Mouse (Mus musculus) heart, adult 2 months (tissue): ENCODE results near the gene Cyp4f37. TPM values are rescaled to one million over a fixed set of nuclear protein-coding genes. Genes with fewer than 3 reads are reported as not detected.

Experiments used
- DNase-seq, 2 experiments: peaks; one replicate each; pipeline ENCODE4 v3.0.0; 2021
- H3K27ac ChIP-seq: fragments of 200-600 bp; 2 replicates; pipeline ENCODE4 v1.8.1; 2022
- H3K27me3 ChIP-seq: fragments of 200-500 bp; 2 replicates; pipeline ENCODE4 v1.6.1; 2012; ENCODE audit warnings: mild to moderate bottlenecking, low read length, inconsistent platforms, mixed read lengths; ENCODE audit not compliant: control insufficient read depth, insufficient read depth
- H3K36me3 ChIP-seq: fragments of 200-500 bp; 2 replicates; pipeline ENCODE4 v1.6.1; 2012; ENCODE audit warnings: low read length, inconsistent platforms; ENCODE audit not compliant: control insufficient read depth, insufficient read depth
- H3K4me1 ChIP-seq: fragments of 200-500 bp; 2 replicates; pipeline ENCODE4 v1.6.1; 2011; ENCODE audit warnings: low read length; ENCODE audit not compliant: control insufficient read depth, insufficient read depth
- H3K4me3 ChIP-seq: fragments of 200-600 bp; 2 replicates; pipeline ENCODE4 v1.8.1; 2022
- H3K79me2 ChIP-seq: fragments of 200-500 bp; replicated peaks from 2 replicates; pipeline ENCODE4 v1.6.1; 2012; ENCODE audit warnings: mild to moderate bottlenecking, inconsistent platforms, low read length, moderate library complexity, mixed read lengths; ENCODE audit not compliant: control insufficient read depth, insufficient read depth
- H3K9ac ChIP-seq: fragments of 200-500 bp; 2 replicates; pipeline ENCODE4 v1.6.1; 2012; ENCODE audit warnings: low read depth, mild to moderate bottlenecking, control low read depth, inconsistent platforms, low read length, mixed read lengths
- CTCF ChIP-seq: fragments of 200-600 bp; IDR thresholded peaks from 2 replicates; pipeline ENCODE4 v1.8.1; 2022; ENCODE audit warnings: antibody characterized with exemption, mild to moderate bottlenecking, moderate library complexity
- EP300 ChIP-seq: fragments of 200-500 bp; IDR thresholded peaks from 2 replicates; pipeline ENCODE4 v1.6.1; 2011; ENCODE audit warnings: low read depth, low read length, control low read depth; ENCODE audit not compliant: insufficient read depth
- POLR2A ChIP-seq: fragments of 200-500 bp; IDR thresholded peaks from 2 replicates; pipeline ENCODE4 v1.6.1; 2011; ENCODE audit warnings: mild to moderate bottlenecking, low read depth, low read length, control low read depth; ENCODE audit not compliant: insufficient read depth
- WGBS: fragments of 180-500 bp; shearing (Covaris S2); methylation state at CpG from one replicate; pipeline ENCODE4 v1.1.7; 2018; 5-methylcytosine and 5-hydroxymethylcytosine counted together
- intact Hi-C: fragments of 180-260 bp; cut with DNase I; formaldehyde crosslinking; loops from one replicate; pipeline ENCODE4 v1.15.1; 2025
- polyA plus RNA-seq: library from polyadenylated mRNA; depleted of rRNA; stranded (reverse); fragments of >200 nt; gene quantifications from 2 replicates; pipeline ENCODE4 v1.2.3, GENCODE M21; 2012
- total RNA-seq, 2 experiments: library from RNA; stranded (reverse); gene quantifications; 2 replicates each; pipeline ENCODE4 v1.2.3; 2021

Gene Cyp4f37
- total and polyA plus RNA-seq, 3 experiments, result not detected

- no peaks in the 10 kb centered on the region for H3K4me1 ChIP-seq
- H3K9ac ChIP-seq, result no peak overlapping the region
- WGBS, result 46% methylated on average over 3 of the region's 3 CpGs
- DNase-seq, result no peak
- no peaks in the 10 kb centered on the region for H3K79me2 ChIP-seq
- no peaks in the 10 kb centered on the region for H3K27me3 ChIP-seq
- no peaks in the 10 kb centered on the region for H3K36me3 ChIP-seq
- H3K27ac ChIP-seq, result no peak overlapping the region
- TF ChIP-seq CTCF (no peak), EP300 (no peak), POLR2A (no peak)
- intact Hi-C loops, result loop anchor here (5.0 kb wide), 1 partner anchor 316 kb away; no protein-coding TSS in a partner anchor
- no peak overlapping the region for H3K4me3 ChIP-seq
These were observed 15.2 kb downstream of the Cyp4f37 start for GRCm38 (mm10) chr17:32636341-32636740.

GRCm38 (mm10) chr17:32637151-32637550 is 16.0 kb downstream of the Cyp4f37 start:
- no peak for TF ChIP-seq POLR2A
- no peak for TF ChIP-seq CTCF
- TF ChIP-seq EP300, result no peak
- H3K4me1 ChIP-seq, result no peaks in the 10 kb centered on the region
- no peak overlapping the region for H3K27ac ChIP-seq
- H3K27me3 ChIP-seq, result no peaks in the 10 kb centered on the region
- WGBS, result 76% methylated on average over 2 of the region's 2 CpGs
- no peaks in the 10 kb centered on the region for H3K36me3 ChIP-seq
- no peak for DNase-seq
- no peaks in the 10 kb centered on the region for H3K79me2 ChIP-seq
- intact Hi-C loops, result loop anchor here (5.0 kb wide), 1 partner anchor 315 kb away; no protein-coding TSS in a partner anchor
- H3K4me3 ChIP-seq, result no peak overlapping the region
- no peak overlapping the region for H3K9ac ChIP-seq

GRCm38 (mm10) chr17:32646631-32647030 is 25.5 kb downstream of the Cyp4f37 start:
- DNase-seq, result no peak
- 78% methylated on average over 4 of the region's 4 CpGs for WGBS

GRCm38 (mm10) chr17:32653860-32654259 is 32.8 kb downstream of the Cyp4f37 start:
- H3K27ac ChIP-seq, result no peak overlapping the region
- no peak overlapping the region for H3K9ac ChIP-seq
- intact Hi-C loops, result no loop called here
- WGBS, result 84% methylated on average over 4 of the region's 4 CpGs
- TF ChIP-seq CTCF (no peak), EP300 (no peak), POLR2A (no peak)
- no peak overlapping the region for H3K4me3 ChIP-seq
- H3K36me3 ChIP-seq, result no peaks in the 10 kb centered on the region
- H3K79me2 ChIP-seq, result no peaks in the 10 kb centered on the region
- no peak for DNase-seq
- no peaks in the 10 kb centered on the region for H3K27me3 ChIP-seq
- no peaks in the 10 kb centered on the region for H3K4me1 ChIP-seq

More at GRCm38 (mm10) chr17:32646631-32647030, 25.5 kb downstream of the Cyp4f37 start:
- Histone ChIP-seq H3K36me3 (no peaks in the 10 kb centered on the region), H3K4me1 (no peaks in the 10 kb centered on the region), H3K27ac (no peak overlapping the region), H3K9ac (no peak overlapping the region), H3K79me2 (no peaks in the 10 kb centered on the region), H3K4me3 (no peak overlapping the region), H3K27me3 (no peaks in the 10 kb centered on the region)
- TF ChIP-seq EP300, result no peak
- no peak for TF ChIP-seq POLR2A
- TF ChIP-seq CTCF, result no peak
- intact Hi-C loops, result no loop called here

- no peak overlapping the region for H3K9ac ChIP-seq
- intact Hi-C loops, result no loop called here
- no peaks in the 10 kb centered on the region for H3K4me1 ChIP-seq
- H3K27ac ChIP-seq, result no peak overlapping the region
- H3K79me2 ChIP-seq, result no peaks in the 10 kb centered on the region
- no peaks in the 10 kb centered on the region for H3K27me3 ChIP-seq
- H3K36me3 ChIP-seq, result no peaks in the 10 kb centered on the region
- no peak for DNase-seq
- TF ChIP-seq POLR2A, result no peak
- no peak for TF ChIP-seq CTCF
- TF ChIP-seq EP300, result no peak
- H3K4me3 ChIP-seq, result no peak overlapping the region
- WGBS, result 51% methylated on average over 3 of the region's 3 CpGs
These were observed 35.9 kb downstream of the Cyp4f37 start for GRCm38 (mm10) chr17:32657041-32657440.

- 82% methylated on average over 1 of the region's 1 CpGs for WGBS
- Histone ChIP-seq H3K4me1 (no peaks in the 10 kb centered on the region), H3K9ac (no peak overlapping the region), H3K36me3 (no peaks in the 10 kb centered on the region), H3K4me3 (no peak overlapping the region), H3K27me3 (no peaks in the 10 kb centered on the region), H3K79me2 (no peaks in the 10 kb centered on the region), H3K27ac (no peak overlapping the region)
- TF ChIP-seq CTCF (no peak), POLR2A (no peak), EP300 (no peak)
- no peak for DNase-seq
- intact Hi-C loops, result no loop called here
These were observed 37.1 kb downstream of the Cyp4f37 start for GRCm38 (mm10) chr17:32658246-32658645.
